Mouse (Mus musculus): Measurements from ENCODE around the gene Eif5a2. TPM values are rescaled to one million over a fixed set of nuclear protein-coding genes. Genes with fewer than 3 reads are reported as not detected.
A peak's percentile ranks its signal among the peaks of the same experiment; 100 is the strongest.
"Not testable (repeated sequence)": the region's sequence is repeated elsewhere in the genome, so short reads cannot be mapped to it uniquely, and the experiment has no call there.

Gene Eif5a2
- total RNA-seq (2021): under 1 TPM; 0.79 to 0.83 TPM
- long read RNA-seq, experiment 1: 0 reads
- long read RNA-seq, experiment 2, full-length matches to known transcripts: 1 of 1 reads
- long read RNA-seq, experiment 2, partial matches to known transcripts: 0 of 1 reads
- long read RNA-seq, experiment 2, other reads (novel, unspliced or antisense): 0 of 1 reads

- DNase-seq: peak; percentile 92
Measured at GRCm38 (mm10) chr3:28780994-28781393, at the start of gene Eif5a2. Eif5a2 (plus strand) TSS chr3:28781276.

GRCm38 (mm10) chr3:28734712-28735111, 46.4 kb upstream of the Eif5a2 start:
- DNase-seq: no peak

- DNase-seq: no peak
Measured at GRCm38 (mm10) chr3:28736981-28737380, 44.1 kb upstream of the Eif5a2 start.

- no peak for DNase-seq
Measured at GRCm38 (mm10) chr3:28740353-28740752, 40.7 kb upstream of the Eif5a2 start.

- DNase-seq: no peak
Measured at GRCm38 (mm10) chr3:28743251-28743650, 37.8 kb upstream of the Eif5a2 start.

GRCm38 (mm10) chr3:28745835-28746483, 35.1 kb upstream of the Eif5a2 start:
- DNase-seq: peak; percentile 51

DNA sequence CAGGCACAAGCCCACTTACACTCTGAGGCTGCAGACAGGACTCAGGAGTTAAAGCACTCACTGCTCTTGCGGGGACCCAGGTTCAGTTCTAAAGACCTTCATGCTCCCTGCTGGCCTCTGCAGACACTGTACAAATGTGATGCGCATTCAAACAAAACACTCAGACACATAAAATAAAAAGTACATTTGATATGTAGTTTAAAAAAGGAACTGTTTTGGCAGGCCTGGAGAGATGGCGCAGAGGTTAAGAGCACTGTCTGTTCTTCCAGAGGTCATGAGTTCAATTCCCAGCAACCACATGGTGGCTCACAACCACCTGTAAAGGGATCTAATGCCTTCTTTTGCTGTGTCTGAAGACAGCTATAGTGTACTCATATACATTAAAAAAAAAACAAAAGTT, 32.9 kb upstream of the Eif5a2 start:
- no peak for DNase-seq

DNA sequence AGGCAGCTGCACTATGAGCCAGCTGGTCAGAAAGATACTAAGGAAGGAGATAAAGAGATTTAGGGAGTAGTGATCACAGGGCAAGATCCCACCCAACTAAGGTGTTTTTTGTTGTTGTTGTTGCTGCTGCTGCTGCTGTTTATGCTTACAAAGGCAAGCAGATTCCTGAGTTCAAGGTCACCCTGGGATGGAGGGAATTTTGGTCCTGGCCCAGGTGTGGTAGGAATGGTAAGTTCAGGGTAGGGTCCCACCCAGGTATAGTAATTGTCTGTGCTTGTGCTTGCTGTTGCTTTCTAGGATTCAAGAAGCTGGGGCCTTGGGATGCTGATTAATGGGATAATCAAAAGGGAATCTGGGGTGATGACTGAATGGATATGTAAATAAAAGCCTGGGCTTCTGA, 32.1 kb upstream of the Eif5a2 start:
- no peak for DNase-seq

DNA sequence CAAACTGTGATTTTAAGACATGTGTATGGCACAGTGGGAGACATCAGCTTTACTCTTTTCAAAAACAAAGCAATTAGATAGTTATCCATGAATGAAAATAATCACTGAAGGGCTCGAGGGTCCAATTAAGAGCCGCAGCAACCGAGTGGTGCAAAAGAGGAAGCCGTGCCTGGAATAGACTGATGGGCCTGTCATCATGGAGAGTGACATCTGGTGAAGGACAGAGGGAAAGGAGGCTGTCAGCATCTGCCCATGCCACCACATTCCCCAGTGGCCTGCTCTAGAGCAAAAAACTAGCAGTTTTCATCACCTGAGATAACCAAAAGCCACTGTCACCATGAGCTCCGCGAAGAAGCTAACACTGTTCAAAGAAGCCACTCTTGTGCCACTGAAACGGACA, 25.6 kb upstream of the Eif5a2 start:
- no peak for DNase-seq

GRCm38 (mm10) chr3:28761225-28761789, 19.8 kb upstream of the Eif5a2 start:
- DNase-seq: no peak

- no peak for DNase-seq
Measured at GRCm38 (mm10) chr3:28766935-28767334, 14.1 kb upstream of the Eif5a2 start.

GRCm38 (mm10) chr3:28768222-28768621, 12.9 kb upstream of the Eif5a2 start:
- DNase-seq: no peak

DNA sequence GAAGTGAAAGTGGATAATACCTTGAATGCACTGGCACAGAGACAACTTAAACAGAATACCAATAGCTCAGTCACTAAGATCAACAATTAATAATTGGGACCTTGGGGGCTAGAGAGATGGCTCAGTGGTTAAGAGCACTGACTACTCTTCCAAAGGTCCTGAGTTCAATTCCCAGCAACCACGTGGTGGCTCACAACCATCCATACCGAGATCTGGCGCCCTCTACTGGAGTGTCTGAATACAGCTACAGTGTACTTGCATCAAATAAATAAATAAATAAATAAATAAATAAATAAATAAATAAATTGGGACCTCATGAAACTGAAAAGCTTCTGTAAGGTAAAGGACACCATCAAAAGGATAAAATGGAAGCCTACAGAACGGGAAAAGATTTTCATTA, 8.2 kb upstream of the Eif5a2 start:
- not testable (repeated sequence) for DNase-seq

DNA sequence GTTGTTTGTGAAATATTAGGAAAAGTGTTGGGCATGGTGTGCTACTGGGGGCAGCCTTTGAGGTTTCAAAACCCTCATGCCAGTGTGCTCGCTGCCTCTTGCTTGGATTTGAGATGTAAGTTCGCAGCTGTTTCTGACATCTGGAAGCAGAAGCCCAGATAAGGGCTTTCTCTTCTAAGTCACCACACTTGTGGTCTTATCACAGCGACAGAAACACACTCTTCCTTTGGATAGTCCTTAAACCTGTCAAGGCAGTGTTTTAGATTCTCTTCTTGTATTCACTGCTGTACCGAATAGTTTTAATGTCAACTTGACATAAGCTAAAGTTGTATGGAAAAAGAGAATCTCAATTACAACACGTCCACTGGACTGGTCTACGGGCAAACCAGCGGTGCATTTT, 5.7 kb upstream of the Eif5a2 start:
- DNase-seq: no peak

DNA sequence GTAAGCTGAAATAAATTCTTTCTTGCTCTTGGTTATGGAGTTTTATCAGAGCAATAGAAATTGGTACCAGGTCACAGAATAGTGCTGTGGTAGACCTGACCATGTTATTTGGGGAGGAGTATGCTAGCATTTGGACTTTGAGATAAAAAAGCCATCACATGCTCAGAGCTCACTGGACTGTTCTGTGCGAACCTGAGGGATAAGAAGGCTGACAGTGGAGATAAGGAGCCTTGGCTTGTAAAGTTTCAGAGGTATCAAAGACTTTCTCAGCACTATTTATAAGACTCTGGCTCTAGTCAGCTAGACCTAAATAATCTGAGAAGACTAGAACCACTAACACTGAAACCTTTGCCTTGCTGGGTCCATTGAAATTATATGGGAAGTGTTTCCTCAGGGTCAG, 5.1 kb upstream of the Eif5a2 start:
- DNase-seq: no peak

GRCm38 (mm10) chr3:28776491-28776890, 4.6 kb upstream of the Eif5a2 start:
- DNase-seq: no peak

- DNase-seq: no peak
Measured at GRCm38 (mm10) chr3:28780511-28780910, 565 bp upstream of the Eif5a2 start.

DNA sequence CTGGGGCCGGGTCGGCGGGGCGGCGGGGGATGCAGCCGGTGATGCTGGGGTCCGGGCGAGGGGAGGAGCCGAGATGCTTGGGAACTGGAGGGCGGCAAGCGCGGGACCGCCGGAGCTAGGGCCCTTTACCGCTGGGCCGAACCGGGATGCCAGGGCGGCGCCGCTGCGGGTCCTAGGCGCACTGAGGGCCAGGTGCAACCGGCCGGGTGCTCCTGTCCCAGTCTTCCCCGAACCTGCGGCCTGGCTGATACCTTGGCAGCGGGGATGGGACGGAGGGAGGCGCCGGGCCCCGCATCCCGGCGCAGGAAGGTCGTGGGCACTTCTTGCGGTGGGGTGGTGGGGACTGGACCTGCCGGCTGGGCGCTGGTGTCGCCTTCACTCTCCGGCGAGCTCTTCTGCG, 346 bp downstream of the Eif5a2 start:
- DNase-seq: no peak

GRCm38 (mm10) chr3:28781848-28782247, 772 bp downstream of the Eif5a2 start:
- no peak for DNase-seq

GRCm38 (mm10) chr3:28784176-28784575, 3.1 kb downstream of the Eif5a2 start:
- DNase-seq: no peak

DNA sequence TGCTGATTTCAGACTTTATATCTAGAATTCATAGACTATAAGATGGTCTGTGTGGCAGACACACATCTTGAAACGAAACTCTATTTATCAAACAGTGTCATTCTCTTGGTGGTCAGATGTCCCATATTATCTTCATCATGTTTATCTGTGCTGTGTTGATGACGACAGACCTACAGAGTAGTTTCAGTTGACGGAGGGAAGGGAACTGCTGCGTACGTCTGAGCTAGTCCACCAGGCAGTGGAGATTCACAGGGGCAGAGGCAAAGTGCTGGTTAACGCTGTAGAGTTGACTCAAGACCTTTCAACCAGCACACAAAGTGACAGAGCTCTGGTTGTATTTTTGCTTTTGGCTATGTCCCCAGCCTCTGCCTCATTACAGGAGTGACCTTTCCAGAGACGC, 13.8 kb downstream of the Eif5a2 start:
- DNase-seq: no peak

- DNase-seq: peak; percentile 98
Measured at GRCm38 (mm10) chr3:28805301-28806097, 24.4 kb downstream of the Eif5a2 start, which contains the start of gene Rpl22l1. Rpl22l1 (plus strand) TSS chr3:28805436.

GRCm38 (mm10) chr3:28808039-28808643, 27.1 kb downstream of the Eif5a2 start:
- DNase-seq: no peak

Data from gastrocnemius, postnatal 25 days (tissue).